Mouse (Mus musculus): ENCODE data around the gene Astn2. TPM values are rescaled to one million over a fixed set of nuclear protein-coding genes. Genes with fewer than 3 reads are reported as not detected.

Astn2 gene
- polyA plus RNA-seq, 1 experiment, result not detected

GRCm38 (mm10) chr4:65548561-65548960, 855.9 kb downstream of the Astn2 start:
- TF ChIP-seq MYOD1 (IDR thresholded peaks at IDR 0.05; ENCODE audit: control insufficient read depth in 1 of 3, insufficient read length in 2 of 3, low read depth in 2 of 3) (no peak), SRF (IDR thresholded peaks at IDR 0.05; ENCODE audit: control insufficient read depth, insufficient read length, low read depth) (no peak), REST (IDR thresholded peaks at IDR 0.05; ENCODE audit: insufficient read depth, insufficient read length) (no peak), POLR2AphosphoS2 (IDR thresholded peaks at IDR 0.05; ENCODE audit: insufficient read length, low read depth) (no peak), POLR2A (IDR thresholded peaks at IDR 0.05; ENCODE audit: insufficient read length, low read depth) (no peak), E2F4 (IDR thresholded peaks at IDR 0.05; ENCODE audit: insufficient read depth) (no peak), CEBPB (IDR thresholded peaks at IDR 0.05; ENCODE audit: insufficient read depth, poor library complexity, severe bottlenecking) (no peak), TCF3 (IDR thresholded peaks at IDR 0.05; ENCODE audit: insufficient read length, low read depth) (no peak), MYOG (IDR thresholded peaks at IDR 0.05; ENCODE audit: control insufficient read depth in 1 of 3, insufficient read depth in 1 of 3, insufficient read length in 2 of 3, low read depth in 2 of 3) (no peak), TCF12 (IDR thresholded peaks at IDR 0.05; ENCODE audit: insufficient read depth, poor library complexity, severe bottlenecking) (no peak), MAX (IDR thresholded peaks at IDR 0.05; ENCODE audit: low read depth) (no peak), USF1 (IDR thresholded peaks at IDR 0.05; ENCODE audit: low read depth) (no peak)
- no peaks in the 10 kb centered on the region for H3K27me3 ChIP-seq (ENCODE audit: control insufficient read depth, insufficient read depth, insufficient read length)
- H3K36me3 ChIP-seq (ENCODE audit: control insufficient read depth, insufficient read depth), result no peaks in the 10 kb centered on the region
- no peak overlapping the region for H3K4me2 ChIP-seq (ENCODE audit: low read depth)
- no peak overlapping the region for H3ac ChIP-seq (ENCODE audit: control insufficient read depth, insufficient read length)
- H3K4me3 ChIP-seq, result no peak overlapping the region
- no peaks in the 10 kb centered on the region for H3K79me2 ChIP-seq (ENCODE audit: control insufficient read depth, insufficient read depth)

GRCm38 (mm10) chr4:65545582-65545981, 858.8 kb downstream of the Astn2 start:
- Histone ChIP-seq H3K4me3 (no peak overlapping the region), H3K79me2 (ENCODE audit: control insufficient read depth, insufficient read depth) (no peaks in the 10 kb centered on the region), H3ac (ENCODE audit: control insufficient read depth, insufficient read length) (no peak overlapping the region), H3K36me3 (ENCODE audit: control insufficient read depth, insufficient read depth) (no peaks in the 10 kb centered on the region), H3K4me2 (ENCODE audit: low read depth) (no peak overlapping the region), H3K27me3 (ENCODE audit: control insufficient read depth, insufficient read depth, insufficient read length) (no peaks in the 10 kb centered on the region)
- no peak for TF ChIP-seq MAX (IDR thresholded peaks at IDR 0.05; ENCODE audit: low read depth)

GRCm38 (mm10) chr4:65532071-65532736, 872.2 kb downstream of the Astn2 start:
- Histone ChIP-seq H3K27me3 (ENCODE audit: control insufficient read depth, insufficient read depth, insufficient read length) (no peaks in the 10 kb centered on the region), H3K36me3 (ENCODE audit: control insufficient read depth, insufficient read depth) (no peaks in the 10 kb centered on the region), H3ac (ENCODE audit: control insufficient read depth, insufficient read length) (no peak overlapping the region), H3K4me2 (ENCODE audit: low read depth) (no peak overlapping the region), H3K4me3 (no peak overlapping the region), H3K79me2 (ENCODE audit: control insufficient read depth, insufficient read depth) (no peaks in the 10 kb centered on the region)
- TF ChIP-seq SRF (IDR thresholded peaks at IDR 0.05; ENCODE audit: control insufficient read depth, insufficient read length, low read depth) (no peak), MYOD1 (IDR thresholded peaks at IDR 0.05; ENCODE audit: control insufficient read depth in 1 of 3, insufficient read length in 2 of 3, low read depth in 2 of 3) (no peak), USF1 (IDR thresholded peaks at IDR 0.05; ENCODE audit: low read depth) (no peak), POLR2AphosphoS2 (IDR thresholded peaks at IDR 0.05; ENCODE audit: insufficient read length, low read depth) (no peak), REST (IDR thresholded peaks at IDR 0.05; ENCODE audit: insufficient read depth, insufficient read length) (no peak), TCF12 (IDR thresholded peaks at IDR 0.05; ENCODE audit: insufficient read depth, poor library complexity, severe bottlenecking) (no peak), MAX (IDR thresholded peaks at IDR 0.05; ENCODE audit: low read depth) (no peak)

- no peak overlapping the region for H3K4me3 ChIP-seq
- H3K79me2 ChIP-seq (ENCODE audit: control insufficient read depth, insufficient read depth), result no peaks in the 10 kb centered on the region
- H3K27me3 ChIP-seq (ENCODE audit: control insufficient read depth, insufficient read depth, insufficient read length), result no peaks in the 10 kb centered on the region
- no peak overlapping the region for H3K4me2 ChIP-seq (ENCODE audit: low read depth)
- H3ac ChIP-seq (ENCODE audit: control insufficient read depth, insufficient read length), result no peak overlapping the region
- no peak for TF ChIP-seq POLR2AphosphoS2 (IDR thresholded peaks at IDR 0.05; ENCODE audit: insufficient read length, low read depth)
- TF ChIP-seq MAX (IDR thresholded peaks at IDR 0.05; ENCODE audit: low read depth), result no peak
- no peak for TF ChIP-seq REST (IDR thresholded peaks at IDR 0.05; ENCODE audit: insufficient read depth, insufficient read length)
- no peaks in the 10 kb centered on the region for H3K36me3 ChIP-seq (ENCODE audit: control insufficient read depth, insufficient read depth)
Measured at GRCm38 (mm10) chr4:65531621-65532020, 872.8 kb downstream of the Astn2 start.

GRCm38 (mm10) chr4:65530901-65531300, 873.5 kb downstream of the Astn2 start:
- no peaks in the 10 kb centered on the region for H3K79me2 ChIP-seq (ENCODE audit: control insufficient read depth, insufficient read depth)
- H3K36me3 ChIP-seq (ENCODE audit: control insufficient read depth, insufficient read depth), result no peaks in the 10 kb centered on the region
- no peak for TF ChIP-seq MYOG (IDR thresholded peaks at IDR 0.05; ENCODE audit: control insufficient read depth in 1 of 3, insufficient read depth in 1 of 3, insufficient read length in 2 of 3, low read depth in 2 of 3)
- no peak for TF ChIP-seq USF1 (IDR thresholded peaks at IDR 0.05; ENCODE audit: low read depth)
- TF ChIP-seq REST (IDR thresholded peaks at IDR 0.05; ENCODE audit: insufficient read depth, insufficient read length), result no peak
- TF ChIP-seq CEBPB (IDR thresholded peaks at IDR 0.05; ENCODE audit: insufficient read depth, poor library complexity, severe bottlenecking), result no peak
- TF ChIP-seq TCF3 (IDR thresholded peaks at IDR 0.05; ENCODE audit: insufficient read length, low read depth), result no peak
- no peak for TF ChIP-seq TCF12 (IDR thresholded peaks at IDR 0.05; ENCODE audit: insufficient read depth, poor library complexity, severe bottlenecking)
- no peak for TF ChIP-seq SRF (IDR thresholded peaks at IDR 0.05; ENCODE audit: control insufficient read depth, insufficient read length, low read depth)
- TF ChIP-seq POLR2AphosphoS2 (IDR thresholded peaks at IDR 0.05; ENCODE audit: insufficient read length, low read depth), result no peak
- no peak for TF ChIP-seq POLR2A (IDR thresholded peaks at IDR 0.05; ENCODE audit: insufficient read length, low read depth)
- no peak for TF ChIP-seq E2F4 (IDR thresholded peaks at IDR 0.05; ENCODE audit: insufficient read depth)
- TF ChIP-seq MAX (IDR thresholded peaks at IDR 0.05; ENCODE audit: low read depth), result no peak
- no peak for TF ChIP-seq MYOD1 (IDR thresholded peaks at IDR 0.05; ENCODE audit: control insufficient read depth in 1 of 3, insufficient read length in 2 of 3, low read depth in 2 of 3)
- no peak overlapping the region for H3ac ChIP-seq (ENCODE audit: control insufficient read depth, insufficient read length)
- no peak overlapping the region for H3K4me3 ChIP-seq
- no peaks in the 10 kb centered on the region for H3K27me3 ChIP-seq (ENCODE audit: control insufficient read depth, insufficient read depth, insufficient read length)
- no peak overlapping the region for H3K4me2 ChIP-seq (ENCODE audit: low read depth)

Data from myocyte (in vitro differentiated cells).